Mouse (Mus musculus): ENCODE results near the gene Nsun5. TPM values are rescaled to one million over a fixed set of nuclear protein-coding genes. Genes with fewer than 3 reads are reported as not detected.
"Not testable (repeated sequence)": the region's sequence is repeated elsewhere in the genome, so short reads cannot be mapped to it uniquely, and the experiment has no call there.

The Nsun5 gene
- polyA plus RNA-seq (2012; rRNA removed) = 20.4 and 28.4 TPM in 2 replicates

DNA sequence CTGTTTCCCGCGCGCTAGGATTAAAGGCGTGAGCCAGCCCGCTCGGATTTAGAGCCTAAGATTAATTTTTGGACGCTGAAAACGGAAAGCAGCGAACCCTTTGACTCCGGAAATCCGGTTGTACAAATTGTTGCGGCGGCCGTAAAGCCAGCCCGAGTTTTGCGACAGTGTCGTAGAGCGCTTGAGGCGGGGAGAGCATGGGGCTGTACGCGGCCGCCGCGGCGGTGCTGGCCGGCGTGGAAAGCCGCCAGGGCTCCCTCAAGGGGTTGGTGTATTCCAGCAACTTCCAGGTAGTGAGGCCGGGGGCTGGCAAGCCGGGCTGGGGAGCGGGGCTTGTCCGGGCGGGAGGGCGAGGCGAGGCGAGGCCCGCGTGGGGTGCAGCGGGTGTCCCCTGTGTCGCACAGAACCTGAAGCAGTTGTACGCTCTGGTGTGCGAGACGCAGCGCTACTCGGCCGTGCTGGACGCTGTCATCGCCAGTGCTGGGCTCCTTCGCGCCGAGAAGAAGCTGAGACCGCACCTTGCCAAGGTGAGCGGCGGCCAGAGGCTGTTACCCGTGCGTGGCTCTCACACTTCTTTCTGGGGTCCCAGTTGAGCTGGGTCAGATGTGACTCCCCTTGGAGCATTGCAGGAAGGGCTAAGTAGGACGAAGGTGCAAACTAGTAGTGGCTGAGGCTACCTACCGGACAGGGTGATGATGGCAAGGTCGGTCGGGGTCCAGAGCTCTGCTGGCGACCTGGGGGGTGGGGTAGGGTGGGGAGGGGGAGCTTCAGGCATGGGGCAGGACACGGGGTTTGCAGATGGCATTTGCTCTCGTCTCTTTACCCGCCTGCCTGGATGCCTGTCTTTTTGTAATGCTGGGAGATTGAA, at the start of gene Nsun5:
Nsun5 (plus strand) TSS at position 167 of the 868 bp plus-strand sequence.
- DNase-seq (ENCODE audit: low read depth) = no peak

DNA sequence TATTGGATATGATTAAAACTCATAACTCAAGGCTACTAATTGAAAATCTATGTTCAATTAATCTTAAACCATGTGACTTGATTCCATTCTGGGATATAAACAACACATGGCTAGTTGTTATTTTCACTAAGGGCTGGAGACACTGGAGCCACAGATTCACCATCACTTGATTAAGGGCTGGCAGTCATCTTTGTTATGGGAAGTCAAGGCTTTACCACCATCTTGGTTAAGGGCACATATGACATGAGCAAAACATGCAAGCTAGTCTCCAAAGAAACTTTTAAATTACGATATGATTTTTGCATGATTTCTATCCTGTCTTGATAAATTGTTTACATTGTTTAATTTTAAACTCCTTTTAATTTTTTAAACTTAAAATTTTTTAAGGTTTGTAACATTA, 47.6 kb upstream of the Nsun5 start:
- no peak for DNase-seq (ENCODE audit: low read depth)

DNA sequence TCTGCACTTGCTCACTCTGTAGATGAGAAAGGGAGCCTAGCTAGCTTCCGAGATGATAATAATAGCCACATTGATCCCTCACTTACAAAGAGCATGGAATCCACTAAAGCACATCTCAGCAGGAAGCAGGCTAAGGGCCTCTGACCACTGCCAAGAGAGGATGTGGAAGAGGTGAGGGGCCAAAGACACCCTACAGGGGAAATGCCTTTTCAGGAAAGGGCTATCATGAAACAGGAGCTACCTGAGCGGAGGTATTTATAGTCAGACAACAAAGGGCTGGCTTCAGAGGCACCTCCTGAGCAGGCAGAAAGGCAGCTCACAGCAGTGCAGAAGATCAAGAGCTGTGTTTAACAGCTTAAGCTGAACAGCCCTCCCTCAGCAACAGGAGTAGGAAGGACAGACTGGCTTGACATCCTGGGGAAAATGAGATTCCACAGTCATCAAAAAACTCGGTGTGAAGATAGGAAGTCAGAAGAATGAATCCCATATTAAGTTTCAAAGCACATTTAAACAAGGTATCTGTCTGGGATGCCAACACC, 43.6 kb upstream of the Nsun5 start:
- no peak for DNase-seq (ENCODE audit: low read depth)

DNA sequence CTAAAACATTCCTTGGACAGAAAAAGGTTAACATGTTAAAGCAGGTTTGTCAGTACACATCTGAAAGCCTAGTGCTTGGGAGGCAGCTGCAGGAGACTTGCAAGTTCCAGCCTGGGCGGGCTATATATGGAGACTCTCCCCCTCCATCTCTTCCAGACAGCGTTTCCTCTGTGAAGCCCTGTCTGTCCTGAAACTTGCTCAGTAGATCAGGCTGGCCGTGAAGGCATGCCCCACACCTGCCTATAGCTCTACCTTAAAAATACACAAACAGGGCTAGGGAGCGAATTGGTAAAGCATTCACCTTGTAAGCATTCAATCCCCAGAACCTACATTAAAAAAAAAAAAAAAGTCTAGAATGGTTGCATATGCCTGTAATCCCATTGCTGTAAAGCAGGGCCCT, 40.3 kb upstream of the Nsun5 start:
- DNase-seq (ENCODE audit: low read depth) = no peak

DNA sequence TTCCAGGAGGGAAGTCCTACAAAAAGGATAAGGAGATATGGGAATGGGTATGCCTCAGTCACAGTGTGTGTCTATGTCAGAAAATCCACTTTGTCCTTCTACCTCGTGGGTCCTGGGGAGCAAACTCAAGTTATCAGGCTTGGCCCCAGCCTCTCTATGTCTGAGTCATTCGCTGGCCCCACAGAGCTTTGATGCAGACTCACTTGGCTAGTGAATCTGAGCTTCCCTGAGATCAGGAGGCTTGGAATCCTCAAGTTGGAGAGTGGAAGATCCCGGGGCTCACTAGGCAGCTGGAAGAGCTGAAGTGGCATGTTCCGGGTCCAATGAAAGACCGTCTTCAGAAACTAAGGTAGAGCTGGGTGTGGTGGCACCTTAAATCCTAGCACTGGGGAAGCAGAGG, 39.6 kb upstream of the Nsun5 start:
- DNase-seq (ENCODE audit: low read depth) = no peak

DNA sequence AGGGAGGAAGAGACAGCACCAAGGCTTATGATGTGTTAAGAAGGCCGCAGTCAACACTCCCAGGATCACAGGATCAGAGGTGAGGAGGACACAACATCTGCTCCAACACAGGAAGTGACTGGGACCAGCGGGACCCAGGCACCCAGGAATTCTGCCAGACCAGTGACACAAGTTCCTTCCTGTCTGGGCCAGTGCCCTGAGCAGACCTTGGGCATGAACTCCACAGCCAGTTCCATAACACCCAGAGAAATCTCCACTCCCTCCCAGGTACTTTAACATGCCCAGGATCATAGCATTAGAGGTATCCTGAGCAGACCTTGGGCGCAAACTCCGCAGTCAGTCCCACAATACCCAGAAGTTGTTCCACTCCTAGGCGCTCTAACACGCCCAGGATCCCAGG, 38.6 kb upstream of the Nsun5 start:
- no peak for DNase-seq (ENCODE audit: low read depth)

DNA sequence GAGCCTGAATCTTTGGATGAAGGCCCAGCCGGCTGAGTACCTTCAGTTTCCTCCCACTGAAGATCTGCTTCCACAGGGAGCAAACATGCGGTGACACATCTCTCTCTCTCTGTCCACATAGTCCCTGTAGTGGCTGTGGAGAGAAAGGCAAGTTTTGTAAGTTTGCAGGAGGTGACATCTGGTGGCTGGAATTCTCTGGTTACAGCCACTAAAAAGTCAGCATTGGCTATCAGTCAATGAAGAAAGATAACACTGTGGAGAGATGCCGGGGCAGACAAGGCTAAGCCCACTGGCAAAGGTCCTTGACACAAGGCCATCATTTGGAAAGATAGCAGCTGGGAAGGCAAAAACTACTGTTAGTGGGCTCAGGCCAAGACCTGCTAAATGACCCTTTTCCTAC, 32.2 kb upstream of the Nsun5 start:
- no peak for DNase-seq (ENCODE audit: low read depth)

DNA sequence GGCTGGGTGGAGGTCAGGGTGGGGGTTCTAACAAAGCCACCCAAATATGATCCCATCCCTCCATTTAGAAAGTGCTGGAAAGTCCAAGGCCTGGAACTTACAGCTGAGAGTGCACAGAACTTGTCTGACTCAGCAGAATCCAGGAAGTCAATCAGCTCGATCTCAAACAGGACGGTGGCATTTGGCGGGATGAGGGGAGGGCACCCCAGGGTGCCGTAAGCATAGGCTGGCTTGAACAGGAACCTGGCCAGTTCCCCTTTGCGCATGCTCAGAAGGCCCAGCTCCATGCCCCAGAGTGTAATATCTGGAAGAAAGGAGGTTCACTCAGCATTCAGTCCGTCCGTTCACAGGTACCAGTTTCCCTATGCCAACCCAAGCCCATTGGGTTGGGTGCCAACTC, 23.8 kb upstream of the Nsun5 start:
- no peak for DNase-seq (ENCODE audit: low read depth)

DNA sequence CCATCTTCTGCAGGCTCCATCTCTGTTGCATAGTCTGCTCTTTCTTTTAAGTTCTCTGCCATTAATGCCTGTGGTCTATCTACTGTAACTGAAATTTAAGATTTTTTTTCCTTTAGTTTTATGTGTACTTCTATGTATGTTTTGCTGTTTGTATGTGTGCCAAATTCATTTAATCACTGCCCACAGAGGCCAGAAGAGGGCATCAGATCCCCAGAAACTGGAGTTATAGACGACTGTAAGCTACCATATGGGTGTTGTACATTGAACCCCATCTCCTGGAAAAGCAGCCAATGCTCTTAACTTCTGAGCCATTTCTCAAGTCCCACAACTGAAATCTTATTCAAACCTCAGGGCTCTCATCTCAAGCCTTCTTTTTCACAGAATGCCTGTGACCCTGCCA, 23.3 kb upstream of the Nsun5 start:
- DNase-seq (ENCODE audit: low read depth) = no peak

DNA sequence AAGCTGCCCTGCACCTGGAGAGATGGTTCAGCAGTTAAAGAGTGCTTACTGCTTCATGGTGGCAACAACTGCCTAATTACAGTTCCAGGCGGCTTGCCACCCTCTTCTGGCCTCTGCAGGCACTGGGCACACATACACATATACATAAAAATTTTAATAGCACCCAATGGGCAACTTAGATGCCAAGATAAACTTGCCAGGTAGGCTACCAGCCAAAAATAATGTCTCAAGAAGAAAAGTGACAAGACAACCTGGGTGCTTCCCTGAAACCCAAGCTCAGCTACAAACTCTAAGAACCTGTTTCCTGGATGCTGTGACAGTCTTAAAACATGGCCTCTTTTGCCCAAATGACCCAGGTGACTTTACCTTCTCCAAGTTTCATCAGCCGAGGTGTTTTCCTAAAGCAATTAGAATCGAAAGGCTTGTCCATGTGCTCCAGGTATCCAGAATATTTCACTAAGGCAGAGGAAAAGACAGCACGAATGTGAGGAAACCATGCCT, 22.2 kb upstream of the Nsun5 start:
- DNase-seq (ENCODE audit: low read depth) = peak; percentile 91

DNA sequence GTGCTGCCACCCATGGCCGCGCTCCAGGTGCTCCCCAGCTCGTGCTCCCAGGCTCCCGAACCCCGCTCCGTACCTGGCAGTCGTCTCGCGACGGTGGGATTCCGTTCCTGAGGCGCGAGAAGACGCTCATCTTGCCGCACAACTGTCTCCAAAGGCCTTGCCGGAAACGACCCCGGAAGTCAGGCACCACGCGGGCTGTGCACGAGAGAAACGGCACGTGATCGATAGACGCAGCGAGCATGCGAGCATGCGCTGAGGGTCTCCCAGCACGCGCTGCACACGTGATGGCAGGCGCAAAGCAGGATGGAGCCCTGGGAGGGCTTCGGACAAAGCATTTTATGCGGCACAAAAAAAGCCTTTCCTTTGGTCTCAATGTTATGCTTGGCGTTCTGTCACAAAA, 19.9 kb upstream of the Nsun5 start, which contains the start of gene Fkbp6:
Fkbp6 (minus strand) TSS at position 183 of the 400 bp plus-strand sequence.
- DNase-seq (ENCODE audit: low read depth) = no peak

DNA sequence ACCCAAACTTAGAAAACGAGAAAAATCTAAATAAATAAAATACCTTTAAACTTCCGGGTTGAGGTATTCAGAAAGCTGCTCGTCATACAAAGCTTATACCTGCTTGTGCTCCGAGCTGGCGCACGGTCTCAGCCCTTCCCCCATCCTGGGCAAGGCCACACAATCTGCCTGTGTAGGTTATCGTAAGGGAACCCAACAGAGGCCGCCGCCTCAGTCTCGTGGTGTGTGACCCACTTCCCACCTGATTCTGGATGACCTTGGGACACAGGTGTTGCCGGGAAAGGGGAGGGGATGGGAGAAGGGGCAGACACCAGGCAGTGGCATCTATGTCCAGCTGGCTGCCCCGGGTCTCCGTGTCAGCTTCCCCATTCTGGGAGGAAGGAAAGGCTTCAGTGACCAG, 18.1 kb upstream of the Nsun5 start:
- DNase-seq (ENCODE audit: low read depth) = no peak

DNA sequence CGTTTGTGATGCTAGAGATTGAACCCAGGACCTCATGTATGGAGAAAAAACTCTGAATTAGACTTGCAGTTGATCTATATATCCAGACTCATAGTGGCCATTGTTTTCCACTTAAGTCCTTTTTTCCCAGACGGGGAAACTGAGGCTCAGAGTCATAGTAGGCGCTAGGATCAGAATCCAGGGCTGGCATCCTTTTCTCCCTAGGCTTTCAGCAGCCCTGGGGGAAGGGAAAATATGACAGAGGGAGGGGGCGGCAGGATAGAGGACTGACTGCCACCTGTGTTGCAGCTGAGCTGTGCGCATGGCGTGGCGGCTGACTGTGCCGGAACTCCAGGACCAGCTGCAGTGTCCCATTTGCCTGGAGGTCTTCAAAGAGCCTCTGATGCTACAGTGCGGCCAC, 16.8 kb upstream of the Nsun5 start, which contains the start of gene Trim50:
Trim50 (plus strand) TSS at position 301 of the 400 bp plus-strand sequence.
- DNase-seq (ENCODE audit: low read depth) = no peak

DNA sequence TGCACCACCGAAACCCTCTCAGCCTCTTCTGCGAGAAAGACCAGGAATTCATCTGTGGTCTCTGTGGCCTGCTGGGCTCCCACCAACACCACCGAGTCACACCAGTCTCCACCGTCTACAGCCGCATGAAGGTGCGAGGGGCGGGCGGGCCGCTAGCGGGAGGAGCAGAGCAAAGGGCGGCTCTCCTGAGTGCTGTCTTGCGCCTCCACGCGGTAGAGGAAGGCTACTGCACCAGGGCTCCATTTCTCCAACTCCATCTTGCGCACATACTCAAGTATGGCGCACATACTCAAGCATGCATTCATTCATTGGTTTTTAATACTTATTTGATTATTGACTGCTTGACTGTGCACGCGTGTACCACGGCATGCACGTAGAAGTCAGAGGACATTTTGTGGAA, 16.2 kb upstream of the Nsun5 start:
- DNase-seq (ENCODE audit: low read depth) = no peak

DNA sequence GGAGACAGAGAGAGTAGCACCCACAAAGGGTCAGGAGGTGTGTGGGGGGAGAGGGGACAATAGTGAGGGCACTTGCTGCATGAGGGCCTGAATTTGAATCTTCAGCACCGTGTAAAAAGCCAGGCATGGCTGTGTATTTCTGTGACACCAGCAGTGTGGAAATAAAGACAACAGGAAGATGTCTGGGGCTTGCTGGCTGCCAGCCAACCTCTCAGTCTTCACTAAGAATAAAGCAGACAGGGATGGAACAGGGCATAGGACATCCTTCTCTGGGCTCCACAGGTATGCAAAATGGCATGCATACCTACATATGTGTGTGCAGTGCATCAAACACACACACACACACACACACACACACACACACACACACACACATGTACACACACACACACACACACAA, 13.7 kb upstream of the Nsun5 start:
- no peak for DNase-seq (ENCODE audit: low read depth)

DNA sequence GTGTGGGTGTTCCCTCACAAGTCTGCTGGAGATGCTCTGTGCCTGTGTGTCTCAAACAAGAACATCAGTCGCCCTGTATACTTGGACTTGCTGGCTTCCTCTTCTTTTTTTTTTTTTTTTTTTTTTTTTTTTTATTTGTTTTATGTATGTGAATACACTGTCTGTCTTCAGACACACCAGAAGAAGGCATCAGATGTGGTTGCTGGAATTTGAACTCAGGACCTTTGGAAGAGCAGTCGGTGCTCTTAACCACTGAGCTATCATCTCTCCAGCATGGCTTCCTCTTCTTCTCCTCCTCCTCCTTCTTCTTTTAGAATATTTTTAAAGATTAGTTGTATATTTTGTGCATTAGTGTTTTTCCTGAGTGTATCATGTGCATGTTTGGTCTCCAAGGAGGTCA, 12.2 kb upstream of the Nsun5 start:
- no peak for DNase-seq (ENCODE audit: low read depth)

DNA sequence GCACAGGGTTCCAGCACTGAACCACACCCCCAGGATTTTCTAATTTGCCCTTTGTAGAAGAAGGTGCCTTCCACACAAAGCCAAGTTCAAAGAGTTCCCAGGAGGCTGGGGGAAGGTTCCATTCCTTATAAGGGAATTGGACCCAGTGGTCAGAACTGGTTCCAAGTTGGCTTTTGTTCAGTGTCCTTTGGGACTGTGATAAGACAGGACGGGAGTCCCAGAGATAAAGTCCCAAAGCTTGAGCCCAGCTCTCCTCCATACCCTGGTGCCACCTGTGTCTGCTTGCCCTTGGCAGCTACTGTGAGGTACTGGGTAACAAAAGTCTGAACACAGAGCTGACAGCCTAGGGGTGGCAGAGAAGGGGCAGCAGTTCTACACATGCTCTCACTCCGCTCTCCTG, 10.0 kb upstream of the Nsun5 start:
- no peak for DNase-seq (ENCODE audit: low read depth)

DNA sequence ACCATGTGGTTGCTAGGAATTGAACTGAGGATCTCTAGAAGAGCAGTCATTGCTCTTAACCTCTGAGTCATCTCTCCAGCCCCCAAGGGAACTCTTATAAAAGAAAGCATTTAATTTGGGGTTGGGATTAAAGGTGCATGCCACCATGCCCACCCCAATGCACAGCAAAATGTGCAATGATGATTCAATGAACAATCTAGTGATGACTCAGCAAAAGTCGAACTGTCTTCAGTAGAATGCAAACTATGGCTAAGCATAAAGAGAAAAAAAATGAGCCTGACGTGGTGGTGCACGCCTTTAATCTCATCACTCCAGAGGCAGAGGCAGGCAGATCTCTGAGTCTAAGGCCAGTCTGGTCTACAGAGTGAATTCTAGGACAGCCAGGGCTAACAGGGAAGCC, 7.2 kb upstream of the Nsun5 start:
- DNase-seq (ENCODE audit: low read depth) = no peak

DNA sequence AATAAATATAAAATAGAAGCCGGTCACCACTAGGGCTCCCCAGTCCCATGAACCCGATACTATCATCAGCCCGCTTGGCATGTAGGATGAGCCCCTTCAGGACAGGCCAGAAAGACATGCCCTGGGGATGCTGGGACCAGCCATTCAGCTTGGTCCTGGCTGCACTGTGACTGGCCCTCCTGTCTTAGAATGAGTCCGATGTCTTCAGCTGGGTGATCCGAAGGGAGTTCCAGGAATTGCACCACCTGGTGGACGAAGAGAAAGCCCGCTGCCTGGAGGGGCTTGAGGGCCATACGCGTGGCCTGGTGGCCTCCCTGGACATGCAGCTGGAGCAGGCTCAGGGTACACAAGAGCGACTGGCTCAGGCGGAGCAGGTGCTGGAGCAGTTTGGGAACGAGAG, 6.2 kb upstream of the Nsun5 start:
- no peak for DNase-seq (ENCODE audit: low read depth)

DNA sequence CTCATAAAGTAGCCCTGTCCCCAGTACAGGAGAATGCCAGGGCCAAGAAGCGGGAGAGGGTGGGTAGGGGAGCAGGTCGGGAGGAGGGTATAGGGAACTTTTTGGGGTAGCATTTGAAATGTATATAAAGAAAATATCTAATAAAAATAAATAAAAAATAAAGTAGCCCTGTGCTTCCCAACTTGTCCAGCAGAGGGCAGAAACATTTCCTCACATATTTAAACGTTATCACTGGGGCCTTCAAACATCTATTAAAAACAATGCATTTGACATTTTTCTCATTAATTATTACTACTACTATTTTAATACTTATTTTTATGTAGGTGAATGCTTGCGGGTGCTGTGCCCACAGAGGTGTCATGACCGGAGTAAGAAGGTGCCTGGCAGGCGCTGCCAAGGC, 1.9 kb upstream of the Nsun5 start:
- no peak for DNase-seq (ENCODE audit: low read depth)

DNA sequence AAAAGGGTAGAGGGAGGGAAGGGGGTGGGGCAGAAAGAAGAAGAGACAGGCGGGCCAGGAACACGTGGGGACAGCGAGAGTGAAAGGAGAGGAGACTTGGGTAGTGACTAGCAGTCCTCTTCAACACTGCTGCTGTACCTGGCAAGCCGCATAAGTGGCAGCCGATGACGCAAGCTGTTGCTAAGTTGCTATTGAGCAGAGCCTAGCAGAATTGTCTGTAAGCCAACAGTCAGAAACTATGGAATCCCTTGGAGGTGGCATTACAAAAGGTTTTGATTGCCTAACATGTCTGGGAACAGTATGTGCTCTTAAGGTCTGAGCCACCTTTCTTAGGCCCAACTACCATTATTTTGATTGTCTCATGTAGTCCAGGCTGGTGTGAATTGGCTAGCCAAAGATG, 1.4 kb upstream of the Nsun5 start:
- DNase-seq (ENCODE audit: low read depth) = peak; percentile 96

DNA sequence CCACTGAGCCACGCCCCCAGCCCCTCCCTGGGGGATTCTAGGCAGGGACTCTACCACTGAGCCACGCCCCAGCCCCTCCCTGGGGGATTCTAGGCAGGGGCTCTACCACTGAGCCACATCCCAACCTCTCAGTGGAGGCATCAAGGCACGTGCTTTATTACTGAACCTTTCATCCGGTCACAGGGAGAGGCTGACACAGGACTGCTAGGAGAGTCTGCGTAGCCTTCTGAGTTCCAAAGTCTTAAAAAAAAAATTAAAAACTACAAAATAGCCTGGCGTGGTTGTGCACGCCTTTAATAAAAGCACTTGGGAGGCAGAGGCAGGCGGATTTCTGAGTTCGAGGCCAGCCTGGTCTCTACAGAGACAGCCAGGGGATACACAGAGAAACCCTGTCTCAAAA, 557 bp upstream of the Nsun5 start:
- not testable (repeated sequence) for DNase-seq (ENCODE audit: low read depth)

DNA sequence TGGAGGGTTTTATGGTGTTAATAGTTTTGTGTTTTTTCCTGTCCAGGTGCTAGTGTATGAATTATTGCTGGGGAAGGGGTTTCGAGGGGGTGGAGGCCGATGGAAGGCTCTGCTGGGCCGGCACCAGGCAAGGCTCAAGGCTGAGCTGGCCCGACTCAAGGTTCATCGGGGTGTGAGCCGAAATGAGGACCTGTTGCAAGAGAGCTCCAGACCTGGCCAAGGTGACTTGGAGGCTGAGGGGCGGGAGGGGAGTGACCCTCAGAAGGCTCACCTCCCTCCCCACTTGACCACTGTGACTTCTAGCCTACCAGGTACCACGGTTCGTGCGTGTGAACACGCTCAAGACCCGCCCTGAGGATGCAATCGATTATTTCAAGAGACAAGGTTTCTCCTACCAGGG, 1.4 kb downstream of the Nsun5 start:
- DNase-seq (ENCODE audit: low read depth) = no peak

Data from gonadal fat pad, adult 2 months (tissue).